Mouse (Mus musculus): Measurements from ENCODE around the gene Afap1l2. TPM values are rescaled to one million over a fixed set of nuclear protein-coding genes. Genes with fewer than 3 reads are reported as not detected.

The Afap1l2 gene
- total RNA-seq, 1 experiment = 3.7 TPM

DNA sequence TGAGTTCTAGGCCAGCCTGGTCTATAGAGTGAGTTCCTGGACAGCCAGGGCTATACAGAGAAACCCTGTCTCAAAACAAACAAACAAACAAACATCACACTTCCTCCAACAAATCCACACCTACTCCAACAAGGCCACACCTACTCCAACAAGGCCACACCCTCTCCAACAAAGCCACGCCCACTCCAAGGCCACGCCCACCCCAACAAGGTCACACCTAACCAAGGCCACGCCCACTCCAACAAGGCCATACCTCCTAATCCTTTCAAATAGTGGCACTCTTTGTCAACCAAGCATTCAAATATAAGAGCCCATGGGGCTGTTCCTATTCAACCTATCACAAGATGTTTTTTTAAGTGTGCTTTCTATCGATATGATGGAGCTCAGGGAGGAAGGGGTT lies 18.5 kb upstream of the Afap1l2 start:
- no peak overlapping the region for H3K9ac ChIP-seq (ENCODE audit: insufficient read depth, low read depth, low read length, poor library complexity, severe bottlenecking)
- in situ Hi-C loops (cut with MboI; ENCODE audit: low sequenced_read_pairs in 2 of 2, unreplicated experiment in 2 of 2) = loop anchor here in 1 of 2 experiments (5.0 kb wide), 1 partner anchor 104 kb away; no protein-coding TSS in a partner anchor
- no peaks in the 10 kb centered on the region for H3K9me3 ChIP-seq (ENCODE audit: control insufficient read depth, insufficient read depth, low read depth, low read length)
- H3K27ac ChIP-seq (ENCODE audit: insufficient read depth, low read depth, low read length, poor library complexity, severe bottlenecking) = no peak overlapping the region
- H3K4me3 ChIP-seq (ENCODE audit: insufficient read depth in 1 of 2, low read depth in 1 of 2, low read length in 2 of 2, poor library complexity in 1 of 2, severe bottlenecking in 1 of 2) = no peak overlapping the region
- no peaks in the 10 kb centered on the region for H3K36me3 ChIP-seq (ENCODE audit: control insufficient read depth, insufficient read depth, low read length, poor library complexity, severe bottlenecking)
- DNase-seq (ENCODE audit: low read depth, low spot score) = no peak
- TF ChIP-seq ZC3H11A (IDR thresholded peaks at IDR 0.05; ENCODE audit: borderline replicate concordance, low read depth, low read length) (no peak), CHD2 (IDR thresholded peaks at IDR 0.05; ENCODE audit: low read depth, low read length) (no peak), ZNF384 (IDR thresholded peaks at IDR 0.05; ENCODE audit: low read depth, low read length) (no peak), HCFC1 (IDR thresholded peaks at IDR 0.05; ENCODE audit: borderline replicate concordance, insufficient read depth, low read length) (no peak), MAFK (IDR thresholded peaks at IDR 0.05; ENCODE audit: insufficient read depth, low read depth, low read length) (no peak)
- peaks cover 3 to 17% of the 10 kb centered on the region in 2 experiments; a peak in 1 of 4 replicates for H3K4me1 ChIP-seq (ENCODE audit: control insufficient read depth in 2 of 2, insufficient read depth in 2 of 2, low read length in 2 of 2, poor library complexity in 1 of 2)

DNA sequence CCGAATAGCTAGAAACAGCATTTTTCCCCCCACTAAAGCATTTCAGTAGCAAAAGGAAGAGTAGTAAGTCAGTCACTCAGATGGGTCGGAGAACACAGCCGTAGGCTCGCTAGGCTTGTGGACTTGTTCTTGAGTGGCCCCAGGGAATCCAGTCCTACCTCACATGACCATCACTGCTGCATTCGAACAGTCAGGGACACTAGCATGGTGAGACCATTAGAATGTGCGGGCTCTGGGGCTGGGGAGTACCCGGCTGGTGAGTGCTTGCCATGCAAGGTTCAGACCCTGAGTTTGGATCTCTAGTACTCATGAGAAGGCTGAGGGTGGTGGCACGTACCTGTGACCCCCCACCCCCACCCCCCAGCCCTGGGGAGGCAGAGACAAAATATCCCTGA lies 9.8 kb upstream of the Afap1l2 start:
- Histone ChIP-seq H3K9ac (ENCODE audit: insufficient read depth, low read depth, low read length, poor library complexity, severe bottlenecking) (no peak overlapping the region), H3K27ac (ENCODE audit: insufficient read depth, low read depth, low read length, poor library complexity, severe bottlenecking) (no peak overlapping the region), H3K9me3 (ENCODE audit: control insufficient read depth, insufficient read depth, low read depth, low read length) (no peaks in the 10 kb centered on the region), H3K4me1 (ENCODE audit: control insufficient read depth in 2 of 2, insufficient read depth in 2 of 2, low read length in 2 of 2, poor library complexity in 1 of 2) (peaks cover 0 to 14% of the 10 kb centered on the region in 2 experiments; a peak in 2 of 4 replicates), H3K4me3 (ENCODE audit: insufficient read depth in 1 of 2, low read depth in 1 of 2, low read length in 2 of 2, poor library complexity in 1 of 2, severe bottlenecking in 1 of 2) (no peak overlapping the region), H3K36me3 (ENCODE audit: control insufficient read depth, insufficient read depth, low read length, poor library complexity, severe bottlenecking) (no peaks in the 10 kb centered on the region)
- no peak for DNase-seq (ENCODE audit: low read depth, low spot score)
- TF ChIP-seq ZNF384 (IDR thresholded peaks at IDR 0.05; ENCODE audit: low read depth, low read length) (no peak), MAFK (IDR thresholded peaks at IDR 0.05; ENCODE audit: insufficient read depth, low read depth, low read length) (no peak), CHD2 (IDR thresholded peaks at IDR 0.05; ENCODE audit: low read depth, low read length) (no peak), HCFC1 (IDR thresholded peaks at IDR 0.05; ENCODE audit: borderline replicate concordance, insufficient read depth, low read length) (no peak), ZC3H11A (IDR thresholded peaks at IDR 0.05; ENCODE audit: borderline replicate concordance, low read depth, low read length) (no peak)
- in situ Hi-C loops (cut with MboI; ENCODE audit: low sequenced_read_pairs in 2 of 2, unreplicated experiment in 2 of 2) = no loop called here

DNA sequence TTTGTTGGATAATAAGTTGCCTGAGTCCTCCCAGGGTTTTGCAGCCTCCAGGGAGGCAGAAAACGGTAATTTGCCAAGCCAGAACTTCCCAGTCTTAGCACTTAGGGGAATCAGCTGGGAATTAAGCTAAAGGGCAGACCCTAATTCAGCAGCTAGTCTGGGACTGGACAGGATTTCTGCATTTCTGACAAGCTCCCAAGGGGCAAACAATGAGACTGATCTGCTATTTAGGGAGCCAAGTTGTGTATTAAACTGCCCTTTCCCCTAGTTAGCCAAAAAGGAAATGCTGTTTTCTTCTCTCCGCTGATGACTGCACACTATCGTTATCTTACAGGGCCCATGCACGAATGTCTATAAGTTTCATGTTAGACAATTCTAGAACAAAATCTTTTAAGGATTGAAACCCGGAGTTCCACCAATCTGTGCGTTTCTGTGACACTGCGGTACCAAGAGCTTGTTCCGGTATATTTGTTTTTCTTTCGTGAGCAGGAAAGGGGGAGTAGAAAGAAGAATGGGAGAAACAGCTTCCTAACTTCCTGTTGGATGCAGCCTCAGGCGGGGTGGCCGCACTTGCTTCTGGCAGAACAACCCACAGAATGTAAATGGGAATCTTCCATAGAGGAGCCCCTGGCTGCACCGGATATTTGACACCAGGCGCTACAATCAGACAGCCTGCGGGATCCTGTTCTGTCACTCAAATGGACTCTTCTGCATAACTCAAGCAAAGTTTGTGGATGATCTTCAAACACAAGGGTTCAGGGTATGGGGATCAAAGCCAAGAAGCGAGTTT lies 9.2 kb upstream of the Afap1l2 start:
- no peak overlapping the region for H3K9ac ChIP-seq (ENCODE audit: insufficient read depth, low read depth, low read length, poor library complexity, severe bottlenecking)
- H3K4me1 ChIP-seq (ENCODE audit: control insufficient read depth in 2 of 2, insufficient read depth in 2 of 2, low read length in 2 of 2, poor library complexity in 1 of 2) = peaks cover 0 to 14% of the 10 kb centered on the region in 2 experiments; a peak in 2 of 4 replicates
- DNase-seq (ENCODE audit: low read depth, low spot score) = no peak
- H3K9me3 ChIP-seq (ENCODE audit: control insufficient read depth, insufficient read depth, low read depth, low read length) = no peaks in the 10 kb centered on the region
- in situ Hi-C loops (cut with MboI; ENCODE audit: low sequenced_read_pairs in 2 of 2, unreplicated experiment in 2 of 2) = no loop called here
- no peaks in the 10 kb centered on the region for H3K36me3 ChIP-seq (ENCODE audit: control insufficient read depth, insufficient read depth, low read length, poor library complexity, severe bottlenecking)
- TF ChIP-seq HCFC1 (IDR thresholded peaks at IDR 0.05; ENCODE audit: borderline replicate concordance, insufficient read depth, low read length) = no peak
- no peak for TF ChIP-seq ZNF384 (IDR thresholded peaks at IDR 0.05; ENCODE audit: low read depth, low read length)
- no peak for TF ChIP-seq CHD2 (IDR thresholded peaks at IDR 0.05; ENCODE audit: low read depth, low read length)
- no peak for TF ChIP-seq ZC3H11A (IDR thresholded peaks at IDR 0.05; ENCODE audit: borderline replicate concordance, low read depth, low read length)
- TF ChIP-seq MAFK (IDR thresholded peaks at IDR 0.05; ENCODE audit: insufficient read depth, low read depth, low read length) = no peak
- no peak overlapping the region for H3K27ac ChIP-seq (ENCODE audit: insufficient read depth, low read depth, low read length, poor library complexity, severe bottlenecking)
- H3K4me3 ChIP-seq (ENCODE audit: insufficient read depth in 1 of 2, low read depth in 1 of 2, low read length in 2 of 2, poor library complexity in 1 of 2, severe bottlenecking in 1 of 2) = no peak overlapping the region

DNA sequence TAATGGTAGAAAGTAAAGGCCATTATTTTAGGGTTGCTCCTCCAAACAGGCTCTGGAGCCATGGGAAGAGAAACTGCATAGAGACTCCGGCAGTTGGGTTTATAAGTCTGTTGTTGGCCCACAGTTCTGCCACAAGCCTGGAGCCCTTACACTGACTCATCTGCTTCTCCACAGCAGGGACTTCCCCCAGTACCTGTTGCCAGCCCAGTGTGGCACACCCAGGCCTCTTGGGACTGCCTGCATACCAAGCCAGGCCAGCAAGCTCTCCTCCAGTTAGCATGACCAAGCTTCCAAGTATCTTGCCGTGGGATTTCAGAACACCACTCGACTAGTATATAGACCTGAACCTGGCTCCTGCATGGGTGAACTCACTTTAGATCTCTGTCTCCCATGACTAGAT lies 6.8 kb upstream of the Afap1l2 start:
- TF ChIP-seq ZNF384 (IDR thresholded peaks at IDR 0.05; ENCODE audit: low read depth, low read length) = no peak
- H3K27ac ChIP-seq (ENCODE audit: insufficient read depth, low read depth, low read length, poor library complexity, severe bottlenecking) = no peak overlapping the region
- H3K4me3 ChIP-seq (ENCODE audit: insufficient read depth in 1 of 2, low read depth in 1 of 2, low read length in 2 of 2, poor library complexity in 1 of 2, severe bottlenecking in 1 of 2) = no peak overlapping the region
- no peaks in the 10 kb centered on the region for H3K9me3 ChIP-seq (ENCODE audit: control insufficient read depth, insufficient read depth, low read depth, low read length)
- no peaks in the 10 kb centered on the region for H3K36me3 ChIP-seq (ENCODE audit: control insufficient read depth, insufficient read depth, low read length, poor library complexity, severe bottlenecking)
- no peak for DNase-seq (ENCODE audit: low read depth, low spot score)
- peaks cover 0 to 17% of the 10 kb centered on the region in 2 experiments; a peak in 2 of 4 replicates for H3K4me1 ChIP-seq (ENCODE audit: control insufficient read depth in 2 of 2, insufficient read depth in 2 of 2, low read length in 2 of 2, poor library complexity in 1 of 2)
- no peak overlapping the region for H3K9ac ChIP-seq (ENCODE audit: insufficient read depth, low read depth, low read length, poor library complexity, severe bottlenecking)
- in situ Hi-C loops (cut with MboI; ENCODE audit: low sequenced_read_pairs in 2 of 2, unreplicated experiment in 2 of 2) = no loop called here
